Mouse (Mus musculus) CD4-positive naive resting alpha-beta T cell, adult 76 days (primary cell): ENCODE data around the gene Impg2. TPM values are rescaled to one million over a fixed set of nuclear protein-coding genes. Genes with fewer than 3 reads are reported as not detected.

Source experiments
- total RNA-seq: library from RNA; stranded (reverse); gene quantifications from one replicate; pipeline ENCODE4 v1.2.4, GENCODE M21; 2023

The Impg2 gene
- 4.0 TPM for total RNA-seq

GRCm38 (mm10) chr16:56204051-56204450, at the start of gene Impg2:
Impg2 (plus strand) TSS chr16:56204313.

Other genes starting within 250 kb of the Impg2 start
- 945 TPM for gene Rpl24, start 238.0 kb upstream of the Impg2 start, total RNA-seq
- 78.0 TPM for gene Zbtb11, start 230.4 kb upstream of the Impg2 start, total RNA-seq
- gene Pcnp, start 174.6 kb upstream of the Impg2 start, total RNA-seq = 129 TPM
- 15.8 TPM for gene Trmt10c, start 166.5 kb upstream of the Impg2 start, total RNA-seq
- gene Senp7, start 156.0 kb upstream of the Impg2 start, total RNA-seq = 78.4 TPM